Mouse (Mus musculus) cortical plate, adult 2 months (tissue): ENCODE results near the gene Lonp2.

Experiments
- CTCF ChIP-seq: fragments of 200-500 bp; IDR thresholded peaks from 2 replicates; pipeline ENCODE4 v1.5.1; 2011; ENCODE audit warnings: mild to moderate bottlenecking, control low read depth, low read length; ENCODE audit not compliant: insufficient read depth; ENCODE audit errors: extremely low read depth
- POLR2A ChIP-seq: fragments of 200-500 bp; IDR thresholded peaks from 2 replicates; pipeline ENCODE4 v1.6.1; 2011; ENCODE audit warnings: mild to moderate bottlenecking, low read length, control low read depth; ENCODE audit not compliant: insufficient read depth; ENCODE audit errors: extremely low read depth

GRCm38 (mm10) chr8:86756948-86757733 is 133.3 kb downstream of the Lonp2 start:
- TF ChIP-seq CTCF: no peak
- TF ChIP-seq POLR2A: no peak
